Mouse (Mus musculus) megakaryocyte, embryonic 14.5 days (primary cell): ENCODE measurements at regions not wholly inside any gene's neighbourhood (a gene's known extent, or its start where the extent isn't known, plus 50 kb on each side); places are given as distances from the start of the nearest gene placed in this dataset.

Source experiments
- FLI1 ChIP-seq: IDR thresholded peaks from 2 replicates; pipeline ENCODE4 v1.6.1; 2012; ENCODE audit warnings: low read length, inconsistent platforms, mixed read lengths
- GATA1 ChIP-seq: IDR thresholded peaks from 3 replicates; pipeline ENCODE4 v1.6.1; 2012; ENCODE audit warnings: mixed read lengths, low read length, inconsistent platforms, borderline replicate concordance

GRCm38 (mm10) chr11:19226756-19227155 is 208.0 kb upstream of the Meis1 start:
- TF ChIP-seq FLI1 (no peak), GATA1 (no peak)
